Mouse (Mus musculus): ENCODE measurements around the gene Hist1h2bj.
A peak's percentile ranks its signal among the peaks of the same experiment; 100 is the strongest.

Hist1h2bj gene

GRCm38 (mm10) chr13:22006334-22007120, 36.5 kb upstream of the Hist1h2bj start:
- H3K27me3 ChIP-seq (ENCODE audit: control insufficient read depth, insufficient read depth, low read length, poor library complexity, severe bottlenecking), result no peaks in the 10 kb centered on the region

GRCm38 (mm10) chr13:22007121-22007510, 35.9 kb upstream of the Hist1h2bj start:
- DNase-seq (ENCODE audit: low read depth, low spot score), result no peak
- H3K36me3 ChIP-seq (ENCODE audit: control insufficient read depth, insufficient read depth, low read length, poor library complexity, severe bottlenecking), result no peaks in the 10 kb centered on the region

More at GRCm38 (mm10) chr13:22006334-22007120, 36.5 kb upstream of the Hist1h2bj start:
- DNase-seq (ENCODE audit: low read depth, low spot score), result peak; percentile 77
- no peaks in the 10 kb centered on the region for H3K36me3 ChIP-seq (ENCODE audit: control insufficient read depth, insufficient read depth, low read length, poor library complexity, severe bottlenecking)

DNA sequence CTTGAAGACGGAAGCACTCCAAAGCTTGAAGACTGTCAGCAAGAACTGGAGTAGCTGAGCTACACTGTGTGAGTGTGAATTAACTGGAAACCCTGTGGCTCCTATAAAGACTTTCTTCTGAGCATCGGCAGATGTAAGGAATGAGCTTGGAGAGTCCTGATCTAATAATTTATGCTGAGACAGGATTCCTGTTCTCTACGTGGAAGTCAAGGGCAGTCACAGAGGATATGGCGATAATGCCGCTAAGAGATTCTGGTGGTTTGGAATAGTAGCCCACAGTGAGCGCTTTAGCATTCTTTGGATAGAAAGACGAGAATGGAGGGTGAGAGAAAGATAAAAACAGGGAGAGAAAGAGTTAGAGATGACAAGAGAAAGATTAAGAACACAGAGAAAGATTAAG, 35.1 kb upstream of the Hist1h2bj start:
- Histone ChIP-seq H3K36me3 (ENCODE audit: control insufficient read depth, insufficient read depth, low read length, poor library complexity, severe bottlenecking) (no peaks in the 10 kb centered on the region), H3K27me3 (ENCODE audit: control insufficient read depth, insufficient read depth, low read length, poor library complexity, severe bottlenecking) (no peaks in the 10 kb centered on the region)
- DNase-seq (ENCODE audit: low read depth, low spot score), result no peak

More at GRCm38 (mm10) chr13:22007121-22007510, 35.9 kb upstream of the Hist1h2bj start:
- H3K27me3 ChIP-seq (ENCODE audit: control insufficient read depth, insufficient read depth, low read length, poor library complexity, severe bottlenecking), result no peaks in the 10 kb centered on the region

DNA sequence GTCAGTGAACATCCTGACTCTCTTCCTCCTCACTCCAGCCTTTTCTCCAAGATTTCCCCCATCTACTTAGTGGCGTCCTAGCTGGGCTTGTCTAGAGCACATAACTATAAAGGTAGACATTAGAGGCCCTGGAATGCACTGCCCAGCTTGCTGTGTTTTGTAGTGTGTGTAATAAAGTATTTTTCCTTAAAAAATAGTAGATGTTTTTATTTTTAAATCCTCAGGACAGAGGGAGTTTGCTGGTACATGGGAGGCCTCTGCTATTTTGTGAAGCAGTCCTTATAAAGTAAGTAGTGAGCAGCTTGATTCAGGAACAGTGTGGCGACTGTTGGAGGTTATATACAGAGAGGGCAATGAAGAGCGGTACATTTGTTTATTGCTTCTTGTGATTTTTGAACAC, 34.3 kb upstream of the Hist1h2bj start:
- Histone ChIP-seq H3K27me3 (ENCODE audit: control insufficient read depth, insufficient read depth, low read length, poor library complexity, severe bottlenecking) (no peaks in the 10 kb centered on the region), H3K36me3 (ENCODE audit: control insufficient read depth, insufficient read depth, low read length, poor library complexity, severe bottlenecking) (no peaks in the 10 kb centered on the region)
- DNase-seq (ENCODE audit: low read depth, low spot score), result no peak

DNA sequence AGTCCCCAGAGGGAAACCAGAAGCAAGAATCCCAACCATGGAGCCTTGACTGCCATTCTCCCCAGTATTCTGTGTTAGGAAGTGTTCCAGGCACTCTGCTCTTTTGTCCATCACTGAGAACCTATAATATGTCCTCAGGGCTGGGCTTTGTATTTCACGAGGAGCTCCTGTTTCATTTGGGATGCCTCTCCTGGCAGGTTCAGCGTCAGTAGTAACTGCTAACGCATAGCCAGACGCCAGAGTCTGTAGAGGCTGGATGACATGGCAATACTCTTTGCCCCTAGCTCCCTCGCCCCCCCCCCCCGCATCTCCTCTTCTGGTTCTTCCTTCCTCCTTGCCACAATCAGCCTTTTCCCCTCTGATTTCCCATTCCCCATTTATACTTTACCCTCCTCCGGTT, 33.4 kb upstream of the Hist1h2bj start, which contains the start of gene Prss16:
TSS of gene Prss16 (minus strand) at position 101 of the 400 bp plus-strand sequence.
- H3K27me3 ChIP-seq (ENCODE audit: control insufficient read depth, insufficient read depth, low read length, poor library complexity, severe bottlenecking), result no peaks in the 10 kb centered on the region
- DNase-seq (ENCODE audit: low read depth, low spot score), result no peak
- no peaks in the 10 kb centered on the region for H3K36me3 ChIP-seq (ENCODE audit: control insufficient read depth, insufficient read depth, low read length, poor library complexity, severe bottlenecking)

DNA sequence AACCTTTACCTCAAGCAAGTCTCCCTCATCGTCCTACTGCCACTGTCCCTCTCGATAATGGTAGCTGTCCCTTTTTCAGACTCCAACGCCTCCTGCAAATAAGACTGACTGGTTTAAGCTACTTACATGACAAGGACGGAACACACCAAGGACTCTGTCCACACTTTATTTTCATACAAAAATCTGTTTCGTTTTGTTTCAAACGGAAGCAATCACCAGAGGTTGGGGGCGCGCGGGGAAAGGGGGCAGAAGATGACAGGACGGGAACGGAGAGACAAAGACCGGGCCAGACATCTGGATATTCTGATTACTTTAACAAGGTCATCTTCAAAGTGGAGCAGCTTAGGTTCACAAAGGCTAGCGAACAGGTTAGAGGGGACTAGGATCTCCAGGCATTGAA, 29.3 kb upstream of the Hist1h2bj start:
- DNase-seq (ENCODE audit: low read depth, low spot score), result no peak

DNA sequence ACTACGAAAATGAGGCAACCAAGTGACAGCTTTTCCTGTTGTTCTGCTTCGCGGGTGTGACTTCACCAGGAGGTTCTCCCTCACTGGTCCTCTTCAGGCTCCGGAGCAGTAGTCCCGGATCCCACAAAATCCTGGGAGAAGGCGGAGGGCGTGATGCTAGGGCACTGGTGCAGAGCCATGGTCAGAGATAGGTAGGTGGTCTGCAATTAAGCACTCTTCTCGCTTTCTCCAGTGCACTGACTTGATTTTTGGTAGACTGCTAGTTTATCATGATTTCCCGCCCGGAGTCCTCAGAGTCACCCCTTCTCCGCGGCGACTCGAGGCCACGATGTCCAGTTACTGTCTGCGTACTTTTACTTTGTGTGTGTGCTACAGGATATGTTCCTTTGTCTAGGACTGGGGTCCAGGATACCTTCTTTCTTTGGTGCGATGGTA, 28.6 kb upstream of the Hist1h2bj start:
- peak; percentile 21 for DNase-seq (ENCODE audit: low read depth, low spot score)
- Histone ChIP-seq H3K36me3 (ENCODE audit: control insufficient read depth, insufficient read depth, low read length, poor library complexity, severe bottlenecking) (no peaks in the 10 kb centered on the region), H3K27me3 (ENCODE audit: control insufficient read depth, insufficient read depth, low read length, poor library complexity, severe bottlenecking) (no peaks in the 10 kb centered on the region)

More for the DNA sequence above, 29.3 kb upstream of the Hist1h2bj start:
- H3K36me3 ChIP-seq (ENCODE audit: control insufficient read depth, insufficient read depth, low read length, poor library complexity, severe bottlenecking), result no peaks in the 10 kb centered on the region
- no peaks in the 10 kb centered on the region for H3K27me3 ChIP-seq (ENCODE audit: control insufficient read depth, insufficient read depth, low read length, poor library complexity, severe bottlenecking)

GRCm38 (mm10) chr13:22015479-22016450, 27.2 kb upstream of the Hist1h2bj start:
- Histone ChIP-seq H3K36me3 (ENCODE audit: control insufficient read depth, insufficient read depth, low read length, poor library complexity, severe bottlenecking) (no peaks in the 10 kb centered on the region), H3K27me3 (ENCODE audit: control insufficient read depth, insufficient read depth, low read length, poor library complexity, severe bottlenecking) (no peaks in the 10 kb centered on the region)
- DNase-seq (ENCODE audit: low read depth, low spot score), result peak; percentile 95

GRCm38 (mm10) chr13:22019934-22020835, 22.8 kb upstream of the Hist1h2bj start:
- no peaks in the 10 kb centered on the region for H3K36me3 ChIP-seq (ENCODE audit: control insufficient read depth, insufficient read depth, low read length, poor library complexity, severe bottlenecking)
- H3K27me3 ChIP-seq (ENCODE audit: control insufficient read depth, insufficient read depth, low read length, poor library complexity, severe bottlenecking), result no peaks in the 10 kb centered on the region
- peak; percentile 64 for DNase-seq (ENCODE audit: low read depth, low spot score)

DNA sequence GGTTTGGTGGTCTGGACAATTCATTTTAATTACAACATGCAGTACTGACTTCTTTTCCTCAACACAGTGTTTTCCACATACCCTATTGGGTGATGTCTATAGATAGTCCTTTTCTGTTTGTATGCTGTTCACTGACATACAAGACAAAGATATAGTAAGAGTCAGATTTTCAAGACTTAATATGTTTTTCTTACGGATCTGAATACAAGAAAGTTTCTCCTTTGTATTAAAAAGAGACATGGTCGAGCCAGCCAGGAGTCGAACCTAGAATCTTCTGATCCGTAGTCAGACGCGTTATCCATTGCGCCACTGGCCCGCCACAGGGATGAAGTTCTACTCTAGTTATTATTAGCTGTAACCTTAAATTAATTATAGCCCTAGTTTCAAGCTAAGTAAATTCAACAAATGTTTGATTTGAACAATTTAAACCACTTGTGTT, 22.1 kb upstream of the Hist1h2bj start:
- DNase-seq (ENCODE audit: low read depth, low spot score), result peak; percentile 65
- Histone ChIP-seq H3K27me3 (ENCODE audit: control insufficient read depth, insufficient read depth, low read length, poor library complexity, severe bottlenecking) (no peaks in the 10 kb centered on the region), H3K36me3 (ENCODE audit: control insufficient read depth, insufficient read depth, low read length, poor library complexity, severe bottlenecking) (no peaks in the 10 kb centered on the region)

DNA sequence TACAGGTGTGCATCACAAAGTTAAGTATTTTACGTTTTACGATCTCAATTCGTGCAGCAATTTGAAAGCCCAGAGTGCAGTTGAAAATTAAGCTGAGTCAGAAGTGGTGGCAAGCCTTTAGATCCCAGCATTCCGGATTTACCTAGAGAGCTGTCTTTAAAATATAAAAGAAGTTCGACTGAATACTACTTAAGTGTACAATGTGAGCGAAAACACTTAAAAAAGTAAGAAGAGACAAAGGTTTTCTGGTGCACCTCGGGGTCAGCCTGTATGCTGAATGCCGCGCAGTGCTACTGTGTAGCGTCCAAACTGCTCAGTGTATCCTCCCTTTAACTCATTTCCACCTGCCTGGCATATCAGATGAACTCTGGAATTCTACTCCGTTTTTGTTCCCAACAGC, 21.4 kb upstream of the Hist1h2bj start:
- DNase-seq (ENCODE audit: low read depth, low spot score), result peak; percentile 34
- Histone ChIP-seq H3K36me3 (ENCODE audit: control insufficient read depth, insufficient read depth, low read length, poor library complexity, severe bottlenecking) (no peaks in the 10 kb centered on the region), H3K27me3 (ENCODE audit: control insufficient read depth, insufficient read depth, low read length, poor library complexity, severe bottlenecking) (no peaks in the 10 kb centered on the region)

GRCm38 (mm10) chr13:22022241-22022640, 20.8 kb upstream of the Hist1h2bj start:
- H3K36me3 ChIP-seq (ENCODE audit: control insufficient read depth, insufficient read depth, low read length, poor library complexity, severe bottlenecking), result no peaks in the 10 kb centered on the region
- peak; percentile 91 for DNase-seq (ENCODE audit: low read depth, low spot score)

DNA sequence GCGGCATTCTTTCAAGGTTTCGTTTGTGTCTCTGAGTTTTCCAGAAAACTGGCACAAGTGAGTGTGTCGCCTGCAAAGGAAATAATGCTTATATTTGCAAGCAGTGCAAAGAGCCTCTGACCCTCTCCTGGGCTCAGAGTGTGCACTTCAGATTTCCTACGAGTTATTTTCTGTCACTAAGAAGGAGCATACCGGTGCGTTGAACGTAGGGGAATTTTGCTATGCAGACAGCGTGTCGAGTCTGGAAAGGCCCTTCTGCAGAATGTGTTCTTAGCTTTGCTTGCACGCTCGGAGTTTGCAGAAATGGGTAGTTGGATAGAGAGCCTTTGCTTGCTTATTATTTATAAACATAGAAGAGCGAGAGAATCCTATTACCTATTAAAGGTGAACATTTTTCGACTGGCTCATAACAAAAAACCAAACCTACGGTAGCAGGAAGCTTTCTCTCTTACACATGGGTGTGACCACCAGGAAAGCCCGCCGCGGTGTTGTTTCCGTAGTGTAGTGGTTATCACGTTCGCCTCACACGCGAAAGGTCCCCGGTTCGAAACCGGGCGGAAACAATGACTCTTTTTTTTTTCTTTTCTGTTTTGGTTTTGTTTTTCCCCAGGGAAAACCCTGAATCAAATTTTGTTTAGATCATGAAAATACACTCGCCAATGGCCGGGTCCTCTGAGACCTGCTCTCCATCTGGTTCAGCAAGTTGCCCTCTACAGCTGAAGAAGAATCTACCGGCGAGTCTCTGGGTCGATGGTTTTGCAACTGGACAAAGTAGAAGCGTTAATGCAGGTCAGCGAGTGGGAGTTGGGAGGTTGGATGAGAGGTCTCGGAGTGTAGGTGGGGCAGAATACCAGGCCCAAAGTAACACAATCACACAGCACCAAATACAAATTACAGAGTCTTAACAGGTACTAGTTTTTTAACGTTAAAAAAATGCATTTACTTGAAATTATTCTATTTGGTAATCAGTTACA, 16.7 kb upstream of the Hist1h2bj start:
- Histone ChIP-seq H3K36me3 (ENCODE audit: control insufficient read depth, insufficient read depth, low read length, poor library complexity, severe bottlenecking) (no peaks in the 10 kb centered on the region), H3K27me3 (ENCODE audit: control insufficient read depth, insufficient read depth, low read length, poor library complexity, severe bottlenecking) (no peaks in the 10 kb centered on the region)
- peak; percentile 91 for DNase-seq (ENCODE audit: low read depth, low spot score)

More at GRCm38 (mm10) chr13:22022241-22022640, 20.8 kb upstream of the Hist1h2bj start:
- no peaks in the 10 kb centered on the region for H3K27me3 ChIP-seq (ENCODE audit: control insufficient read depth, insufficient read depth, low read length, poor library complexity, severe bottlenecking)

Measured in splenic B cell, adult 2 months (primary cell).